Mouse (Mus musculus) large intestine, adult 2 months (tissue): ENCODE data around the gene Cldn14. TPM values are rescaled to one million over a fixed set of nuclear protein-coding genes. Genes with fewer than 3 reads are reported as not detected.

Source experiments
- DNase-seq: peaks from one replicate; pipeline ENCODE4 v3.0.0-alpha.2; 2012; ENCODE audit warnings: low read depth, low spot score
- WGBS: fragments of 180-500 bp; shearing (Covaris S2); methylation state at CpG from one replicate; pipeline ENCODE4 v1.1.7; 2018; 5-methylcytosine and 5-hydroxymethylcytosine counted together
- polyA plus RNA-seq: library from polyadenylated mRNA; depleted of rRNA; stranded (reverse); fragments of >200 nt; gene quantifications from 2 replicates; pipeline ENCODE4 v1.2.3, GENCODE M21; 2012; rRNA removed

The Cldn14 gene
- polyA plus RNA-seq, 1 experiment, result 0.66 TPM

GRCm38 (mm10) chr16:93883423-93884085 lies 125.1 kb downstream of the Cldn14 start, which contains the start of gene Chaf1b:
TSS of gene Chaf1b (plus strand) at chr16:93883901.
- 0% methylated on average over 53 of the region's 54 CpGs for WGBS
- DNase-seq, result peak; percentile 91

GRCm38 (mm10) chr16:93877612-93878380 lies 130.8 kb downstream of the Cldn14 start:
- no peak for DNase-seq
- WGBS, result 87% methylated on average over 6 of the region's 6 CpGs

DNA sequence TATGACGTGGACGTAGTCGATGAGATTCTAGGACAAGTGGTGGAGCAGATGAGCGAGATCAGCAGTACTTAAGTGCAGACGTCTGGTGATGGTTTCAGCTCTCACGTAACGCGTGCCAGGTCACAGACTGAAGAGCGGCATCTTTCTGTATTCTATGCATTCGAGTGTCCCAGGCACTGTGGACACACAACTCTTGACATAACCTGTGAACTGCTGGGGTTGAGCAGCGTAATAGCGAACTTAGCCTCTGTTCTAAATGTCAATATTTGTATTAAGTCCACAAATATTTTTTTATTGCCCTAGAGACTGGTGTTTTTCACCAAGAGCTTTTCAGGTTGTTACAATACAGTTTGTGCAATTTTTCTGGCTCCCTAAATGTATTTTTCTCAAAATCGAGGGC lies 133.8 kb downstream of the Cldn14 start:
- no peak for DNase-seq
- WGBS, result 78% methylated on average over 13 of the region's 13 CpGs

Other genes starting within 250 kb of the Cldn14 start
- 6.1 and 8.8 TPM in 2 replicates for gene Morc3, start 176.7 kb downstream of the Cldn14 start, polyA plus RNA-seq
- gene Chaf1b, start 124.9 kb downstream of the Cldn14 start, polyA plus RNA-seq, result 10.2 and 12.9 TPM in 2 replicates
- not detected in 2 replicates for gene Sim2, start 76.1 kb upstream of the Cldn14 start, polyA plus RNA-seq